Mouse (Mus musculus): ENCODE measurements at regions not wholly inside any gene's neighbourhood (a gene's known extent, or its start where the extent isn't known, plus 50 kb on each side); places are given as distances from the start of the nearest gene placed in this dataset.
A peak's percentile ranks its signal among the peaks of the same experiment; 100 is the strongest.
"Not testable (repeated sequence)": the region's sequence is repeated elsewhere in the genome, so short reads cannot be mapped to it uniquely, and the experiment has no call there.

- ATAC-seq (replicated peaks; ENCODE audit: low FRiP score), result no peak
- Histone ChIP-seq H3K36me3 (no peaks in the 10 kb centered on the region), H3K27ac (no peak overlapping the region), H3K27me3 (no peaks in the 10 kb centered on the region), H3K9me3 (replicated peaks) (no peaks in the 10 kb centered on the region), H3K4me1 (no peaks in the 10 kb centered on the region), H3K9ac (no peak overlapping the region), H3K4me3 (replicated peaks) (no peak overlapping the region), H3K4me2 (no peak overlapping the region)
- WGBS, result 66% methylated on average over 2 of the region's 2 CpGs
Measured at GRCm38 (mm10) chr17:3035099-3035498, 79.7 kb upstream of the Scaf8 start.

DNA sequence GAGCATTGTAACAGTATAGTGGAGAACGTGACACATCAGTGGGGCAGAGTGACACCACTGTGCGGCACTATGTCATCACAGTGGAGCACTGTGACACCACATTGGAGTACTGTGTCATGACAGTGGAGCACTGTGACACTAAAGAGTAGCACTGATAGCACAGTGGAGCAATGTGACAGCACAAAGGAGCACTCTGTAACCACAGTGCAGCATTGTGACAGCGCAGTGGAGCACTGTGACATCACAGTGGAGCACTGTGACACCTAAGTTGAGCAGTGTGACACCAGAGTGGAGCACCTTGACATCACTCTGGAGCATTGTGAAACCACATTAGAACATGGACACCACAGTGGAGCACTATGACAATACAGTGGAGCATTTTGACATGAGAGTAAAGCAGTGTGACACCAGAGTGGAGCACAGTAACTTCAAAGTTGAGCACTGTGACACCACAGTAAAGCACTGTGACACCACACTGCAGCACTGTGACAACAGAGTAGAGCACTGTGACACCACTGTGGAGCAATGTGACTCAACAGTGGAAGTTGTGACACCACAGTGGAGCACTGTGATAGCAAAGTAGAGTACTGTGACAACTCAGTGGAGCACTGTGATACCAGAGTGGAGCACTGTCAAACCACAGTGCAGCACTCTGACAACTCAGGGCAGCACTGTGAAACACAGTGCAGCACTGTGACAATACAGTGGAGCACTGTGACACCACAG, 77.5 kb upstream of the Scaf8 start:
- Histone ChIP-seq H3K27me3 (no peaks in the 10 kb centered on the region), H3K4me1 (no peaks in the 10 kb centered on the region), H3K9me3 (replicated peaks) (no peaks in the 10 kb centered on the region), H3K4me3 (replicated peaks) (no peak overlapping the region), H3K27ac (no peak overlapping the region), H3K36me3 (no peaks in the 10 kb centered on the region), H3K9ac (no peak overlapping the region), H3K4me2 (no peak overlapping the region)
- 48% methylated on average over 3 of the region's 3 CpGs for WGBS
- no peak for ATAC-seq (replicated peaks; ENCODE audit: low FRiP score)

GRCm38 (mm10) chr17:3038067-3038466, 76.7 kb upstream of the Scaf8 start:
- H3K4me2 ChIP-seq, result no peak overlapping the region
- ATAC-seq (replicated peaks; ENCODE audit: low FRiP score), result peak; percentile 55; the same call in 1 of the 2 replicates
- H3K27ac ChIP-seq, result no peak overlapping the region
- no peaks in the 10 kb centered on the region for H3K4me1 ChIP-seq
- H3K36me3 ChIP-seq, result no peaks in the 10 kb centered on the region
- no peak overlapping the region for H3K9ac ChIP-seq
- 88% methylated on average over 1 of the region's 1 CpGs for WGBS
- no peaks in the 10 kb centered on the region for H3K9me3 ChIP-seq (replicated peaks)
- H3K27me3 ChIP-seq, result no peaks in the 10 kb centered on the region
- H3K4me3 ChIP-seq (replicated peaks), result no peak overlapping the region

- WGBS, result 89% methylated on average over 20 of the region's 20 CpGs
- H3K9ac ChIP-seq, result not testable (repeated sequence)
Measured at GRCm38 (mm10) chr17:3044520-3044919, 70.3 kb upstream of the Scaf8 start.

GRCm38 (mm10) chr17:3053859-3054258, 60.9 kb upstream of the Scaf8 start:
- H3K9me3 ChIP-seq (replicated peaks); ATAC-seq (replicated peaks; ENCODE audit: low FRiP score); H3K4me2 ChIP-seq; H3K4me1 ChIP-seq; H3K9ac ChIP-seq; H3K4me3 ChIP-seq (replicated peaks); H3K27me3 ChIP-seq; H3K27ac ChIP-seq; H3K36me3 ChIP-seq: not testable (repeated sequence)
- WGBS, result 77% methylated on average over 4 of the region's 4 CpGs

More at GRCm38 (mm10) chr17:3044520-3044919, 70.3 kb upstream of the Scaf8 start:
- H3K4me3 ChIP-seq (replicated peaks); H3K9me3 ChIP-seq (replicated peaks); H3K4me2 ChIP-seq; H3K27me3 ChIP-seq; H3K4me1 ChIP-seq; H3K36me3 ChIP-seq; ATAC-seq (replicated peaks; ENCODE audit: low FRiP score); H3K27ac ChIP-seq: not testable (repeated sequence)

DNA sequence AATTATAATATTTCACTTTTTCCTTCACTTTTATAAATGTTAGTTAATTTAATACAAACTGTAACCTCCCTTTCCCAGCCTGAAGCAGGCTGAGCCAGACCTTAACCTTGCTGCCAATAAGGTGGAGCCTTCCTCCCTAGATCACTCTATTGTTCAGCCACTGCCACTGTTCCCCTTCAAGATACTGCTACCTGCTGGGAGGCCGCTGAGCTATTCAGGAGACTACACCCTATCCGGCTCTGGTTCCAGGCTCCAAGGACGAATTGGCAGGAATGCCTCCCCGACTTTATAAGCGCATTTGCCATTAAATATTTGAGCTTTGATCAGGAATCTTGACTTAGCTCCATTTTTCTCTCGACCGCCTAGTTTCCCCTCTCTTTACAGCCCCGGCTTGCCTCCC, 59.9 kb upstream of the Scaf8 start:
- H3K4me1 ChIP-seq; H3K27me3 ChIP-seq; ATAC-seq (replicated peaks; ENCODE audit: low FRiP score); H3K27ac ChIP-seq; H3K9ac ChIP-seq; H3K9me3 ChIP-seq (replicated peaks); H3K4me2 ChIP-seq; H3K36me3 ChIP-seq; H3K4me3 ChIP-seq (replicated peaks): not testable (repeated sequence)
- WGBS, result 35% methylated on average over 8 of the region's 8 CpGs

GRCm38 (mm10) chr17:3055376-3055775, 59.4 kb upstream of the Scaf8 start:
- not testable (repeated sequence) for H3K4me3 ChIP-seq (replicated peaks); H3K9ac ChIP-seq; H3K27me3 ChIP-seq; H3K4me2 ChIP-seq; H3K36me3 ChIP-seq; H3K9me3 ChIP-seq (replicated peaks); H3K4me1 ChIP-seq; ATAC-seq (replicated peaks; ENCODE audit: low FRiP score); H3K27ac ChIP-seq
- WGBS, result 83% methylated on average over 3 of the region's 3 CpGs

GRCm38 (mm10) chr17:3063401-3063800, 51.4 kb upstream of the Scaf8 start:
- not testable (repeated sequence) for H3K4me3 ChIP-seq (replicated peaks)

More at GRCm38 (mm10) chr17:3063401-3063800, 51.4 kb upstream of the Scaf8 start:
- not testable (repeated sequence) for H3K27ac ChIP-seq; H3K36me3 ChIP-seq; H3K27me3 ChIP-seq; H3K4me2 ChIP-seq; H3K4me1 ChIP-seq; ATAC-seq (replicated peaks; ENCODE audit: low FRiP score); H3K9me3 ChIP-seq (replicated peaks); H3K9ac ChIP-seq
- 81% methylated on average over 1 of the region's 1 CpGs for WGBS

All from kidney, embryonic 15.5 days (tissue).